Mouse (Mus musculus): ENCODE measurements around the gene Olfr1023.

Olfr1023 gene

DNA sequence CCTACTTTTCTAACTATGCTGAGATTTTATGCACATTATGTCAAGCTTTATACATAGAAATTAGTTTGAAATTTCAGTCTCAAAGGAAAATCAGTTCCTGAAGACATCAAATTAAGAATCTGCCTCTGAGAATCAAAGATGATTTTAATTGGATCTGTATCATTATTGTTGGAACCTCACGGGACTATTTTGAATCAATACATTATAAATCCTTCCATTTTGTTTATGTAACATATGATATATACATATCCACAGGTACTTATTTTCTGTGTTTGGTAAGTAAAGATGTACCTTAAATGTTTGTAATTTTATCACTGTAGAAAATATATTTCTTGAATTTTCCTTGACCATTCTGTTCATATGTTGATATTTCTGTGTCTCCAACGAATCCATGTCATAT, at the start of gene Olfr1023:
Olfr1023 (plus strand) TSS at position 301 of the 400 bp plus-strand sequence.
- DNase-seq = no peak

DNA sequence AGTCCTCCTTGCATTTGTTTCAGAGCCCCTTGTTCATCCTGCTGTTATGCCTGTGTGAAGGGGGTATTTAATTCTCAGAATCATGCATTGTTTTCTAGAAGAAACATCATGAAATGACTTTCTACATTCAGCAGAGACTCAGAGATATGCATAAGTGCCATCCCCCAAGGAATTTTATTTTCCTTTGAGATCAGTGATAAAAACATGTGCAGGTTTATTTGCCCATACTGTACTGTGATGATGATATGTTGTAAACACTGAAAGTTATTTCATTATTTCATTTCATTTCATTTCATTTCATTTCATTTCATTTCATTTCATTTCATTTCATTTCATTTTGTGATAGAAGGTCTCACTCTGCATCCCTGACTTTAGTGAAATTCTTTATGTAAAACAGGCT, 40.1 kb upstream of the Olfr1023 start, which contains the start of gene Olfr1019:
Olfr1019 (minus strand) TSS at position 101 of the 400 bp plus-strand sequence.
- no peak for DNase-seq

DNA sequence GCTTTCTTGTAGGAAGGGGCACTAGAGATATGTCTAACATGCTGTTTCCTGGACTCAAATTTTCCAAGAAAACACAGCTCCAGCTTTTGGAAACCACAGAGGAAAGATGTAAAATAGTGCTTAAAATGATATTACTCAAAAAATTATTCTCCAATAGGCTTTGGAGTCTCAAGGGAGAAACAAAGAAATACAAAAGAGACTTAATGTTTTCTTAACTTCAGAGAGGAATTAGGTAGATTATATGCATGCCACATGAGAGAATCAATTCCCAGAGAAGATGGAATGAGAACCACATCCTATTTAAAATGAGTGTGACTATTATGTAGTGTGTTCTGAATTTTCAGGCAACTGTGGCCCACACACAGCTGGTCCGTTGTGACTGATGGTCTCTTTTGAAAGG, 38.7 kb upstream of the Olfr1023 start, which contains the start of gene Olfr1020:
Olfr1020 (plus strand) TSS at position 301 of the 400 bp plus-strand sequence.
- no peak for DNase-seq

DNA sequence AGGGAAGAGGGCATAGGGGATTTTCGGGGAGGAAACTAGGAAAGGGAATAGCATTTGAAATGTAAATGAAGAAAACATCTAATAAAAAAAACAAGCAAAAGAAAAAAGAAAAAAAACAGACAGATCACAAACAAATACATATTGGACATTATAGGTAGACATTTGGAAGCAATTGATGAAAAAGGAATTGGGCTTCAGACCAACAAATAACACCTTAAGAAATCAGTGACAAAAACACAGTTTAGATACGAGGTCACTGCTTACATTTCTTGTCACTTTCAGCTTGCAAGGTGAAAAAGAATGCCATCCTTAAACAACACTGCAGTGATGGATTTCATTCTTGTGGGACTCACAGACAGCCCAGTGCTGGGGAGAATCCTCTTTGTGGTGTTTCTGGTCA, 17.1 kb upstream of the Olfr1023 start, which contains the start of gene Olfr1022:
Olfr1022 (plus strand) TSS at position 301 of the 400 bp plus-strand sequence.
- DNase-seq = no peak

DNA sequence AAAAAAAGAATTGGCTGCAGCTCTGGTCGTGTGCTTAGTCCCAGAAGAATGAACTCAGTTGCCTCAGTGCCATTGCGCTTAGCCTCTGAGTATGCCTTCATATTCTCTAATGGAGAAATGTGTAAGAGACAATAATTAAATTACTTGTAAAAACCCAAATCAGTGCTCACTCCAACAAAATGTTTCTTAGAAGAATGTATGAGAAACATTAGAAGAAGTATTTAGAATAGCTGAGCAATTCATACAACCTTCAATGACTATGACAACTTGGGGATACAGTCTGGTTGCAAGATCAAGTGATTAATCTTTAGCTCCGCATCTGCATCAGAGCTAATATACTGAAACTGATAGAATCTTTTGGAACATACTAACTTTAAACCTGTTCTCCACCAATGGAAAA, 19.5 kb downstream of the Olfr1023 start, which contains the start of gene Olfr1024:
Olfr1024 (minus strand) TSS at position 101 of the 400 bp plus-strand sequence.
- DNase-seq = no peak

DNA sequence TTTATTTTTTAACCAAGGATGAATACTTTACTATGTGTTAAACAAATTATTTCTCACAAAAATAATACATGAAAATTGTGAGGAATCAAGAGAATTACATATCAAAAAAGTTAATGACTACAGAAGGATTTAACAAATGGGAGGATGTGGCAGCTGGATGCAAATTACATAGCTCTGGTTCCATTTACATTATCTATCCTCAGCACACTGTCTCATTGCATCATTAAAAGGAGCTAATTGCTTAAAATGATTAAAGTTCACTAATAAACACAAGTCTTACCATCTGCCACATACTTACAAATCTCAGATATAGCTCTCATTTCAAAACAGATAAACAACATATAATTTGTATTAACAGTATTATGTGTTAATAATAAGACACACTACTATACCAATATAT, 27.8 kb downstream of the Olfr1023 start:
- DNase-seq = no peak

DNA sequence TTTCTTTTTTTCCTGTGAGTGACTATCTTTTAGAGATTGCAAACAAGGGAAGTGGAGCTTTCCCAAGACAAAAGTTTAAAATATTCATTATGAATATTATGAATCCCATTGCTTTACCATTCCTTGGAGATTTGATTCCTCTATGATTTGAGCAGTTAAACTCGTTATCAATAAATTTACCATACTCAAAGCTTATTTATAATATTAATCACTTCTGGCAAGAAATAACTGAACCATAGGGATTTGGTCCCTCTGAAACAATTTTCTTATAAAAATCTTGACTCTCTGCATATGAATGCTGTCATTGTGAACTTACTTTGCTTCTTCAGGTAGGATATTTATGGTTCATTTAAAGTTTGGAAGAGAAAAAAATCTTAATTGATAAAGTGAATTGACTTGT, 29.5 kb downstream of the Olfr1023 start, which contains the start of gene Olfr1025-ps1:
Olfr1025-ps1 (plus strand) TSS at position 301 of the 400 bp plus-strand sequence.
- DNase-seq = no peak

DNA sequence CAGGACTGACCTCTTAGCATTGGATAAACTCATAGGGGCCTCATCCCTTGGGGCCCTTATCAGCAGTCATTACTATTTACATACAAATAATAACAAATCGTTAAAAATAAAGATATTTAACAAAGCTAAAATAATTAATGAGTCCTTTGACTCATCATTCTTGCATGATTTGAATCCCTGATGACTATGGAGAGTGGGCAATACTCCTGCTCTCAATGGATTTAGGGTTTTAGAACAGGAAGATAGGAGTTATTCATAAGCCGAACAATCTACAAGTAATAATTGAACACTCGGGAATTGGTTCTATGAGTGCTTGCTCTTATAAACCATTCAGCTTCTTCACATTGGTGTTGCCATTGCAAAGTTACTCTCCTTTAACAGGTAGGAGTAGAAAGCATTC, 35.8 kb downstream of the Olfr1023 start, which contains the start of gene Olfr1026:
Olfr1026 (plus strand) TSS at position 301 of the 400 bp plus-strand sequence.
- DNase-seq = no peak

All from kidney, postnatal 25 days (tissue).